Mouse (Mus musculus): ENCODE measurements around the gene Ly6g5b.

DNA sequence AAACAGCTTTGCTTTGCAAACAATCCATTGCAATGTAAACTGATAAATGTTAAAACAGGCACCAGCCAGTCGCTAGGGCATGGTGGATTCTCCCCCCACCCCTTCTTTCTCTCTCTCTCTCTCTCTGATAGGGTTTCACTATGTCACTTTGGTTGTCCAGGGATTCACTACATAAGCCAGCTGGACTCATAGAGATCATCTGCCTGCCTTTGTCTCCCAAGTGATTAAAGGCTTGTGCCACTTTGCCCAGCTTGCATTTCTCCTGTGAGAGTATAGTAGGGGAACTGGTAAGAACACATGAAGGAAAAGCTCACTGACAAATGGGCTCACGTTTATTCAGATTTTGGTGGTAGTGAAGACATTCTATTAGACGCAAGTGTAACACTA, 16.9 kb upstream of the Ly6g5b start:
- TF ChIP-seq CTCF (IDR thresholded peaks at IDR 0.05; ENCODE audit: low read depth) (no peak), EP300 (IDR thresholded peaks at IDR 0.05; ENCODE audit: low read depth) (no peak)

Measured in liver, embryonic 14.5 days (tissue).